Mouse (Mus musculus) neural tube, embryonic 12.5 days (tissue): Measurements from ENCODE around the gene Ccl4. TPM values are rescaled to one million over a fixed set of nuclear protein-coding genes. Genes with fewer than 3 reads are reported as not detected.

ENCODE experiments used
- ATAC-seq: fragments of 200-750 bp; cut with Nextera tagmentation; 2 replicates; pipeline ENCODE4 v1.8.0; 2017; ENCODE audit warnings: low read depth, mild to moderate bottlenecking, moderate TSS enrichment, moderate library complexity; ENCODE audit not compliant: low FRiP score
- H3K27ac ChIP-seq: fragments of 300-500 bp; sonication (generic); 2 replicates; pipeline ENCODE4 v1.5.1; 2016
- H3K27me3 ChIP-seq: fragments of 300-500 bp; sonication (generic); replicated peaks from 2 replicates; pipeline ENCODE4 v1.6.1; 2016; ENCODE audit warnings: mild to moderate bottlenecking
- H3K36me3 ChIP-seq: fragments of 300-500 bp; sonication (generic); 2 replicates; pipeline ENCODE4 v1.6.1; 2016; ENCODE audit warnings: mild to moderate bottlenecking
- H3K4me1 ChIP-seq: fragments of 300-500 bp; sonication (generic); 2 replicates; pipeline ENCODE4 v1.6.1; 2016
- H3K4me2 ChIP-seq: fragments of 300-500 bp; sonication (generic); replicated peaks from 2 replicates; pipeline ENCODE4 v1.6.1; 2016; ENCODE audit warnings: mild to moderate bottlenecking
- H3K4me3 ChIP-seq: fragments of 300-500 bp; sonication (generic); 2 replicates; pipeline ENCODE4 v1.5.1; 2016
- H3K9ac ChIP-seq: fragments of 300-500 bp; sonication (generic); 2 replicates; pipeline ENCODE4 v1.6.1; 2016; ENCODE audit warnings: mild to moderate bottlenecking
- H3K9me3 ChIP-seq: fragments of 300-500 bp; sonication (generic); 2 replicates; pipeline ENCODE4 v1.6.1; 2016; ENCODE audit warnings: mild to moderate bottlenecking
- WGBS: fragments of 180-500 bp; shearing (Covaris S2); methylation state at CpG from one replicate; pipeline ENCODE4 v1.1.7; 2016; 5-methylcytosine and 5-hydroxymethylcytosine counted together
- polyA plus RNA-seq: library from polyadenylated mRNA; unstranded; fragments of >200 nt; fragmentation: Nextera tagmentation; extraction: Ambion mirVana; gene quantifications from 2 replicates; pipeline ENCODE4 v1.2.1, GENCODE M21; 2016

The Ccl4 gene
- polyA plus RNA-seq, 1 experiment from 2014 or later: 0.42 TPM

GRCm38 (mm10) chr11:83692008-83692407 lies 29.6 kb downstream of the Ccl4 start:
- no peaks in the 10 kb centered on the region for H3K36me3 ChIP-seq
- no peaks in the 10 kb centered on the region for H3K27me3 ChIP-seq
- H3K9ac ChIP-seq: no peak overlapping the region
- no peak overlapping the region for H3K4me2 ChIP-seq
- H3K4me1 ChIP-seq: no peaks in the 10 kb centered on the region
- no peak for ATAC-seq
- no peaks in the 10 kb centered on the region for H3K9me3 ChIP-seq
- H3K27ac ChIP-seq: no peak overlapping the region
- 53% methylated on average over 1 of the region's 1 CpGs for WGBS
- H3K4me3 ChIP-seq: no peak overlapping the region

GRCm38 (mm10) chr11:83703705-83704104 lies 41.3 kb downstream of the Ccl4 start, which contains the start of gene Wfdc17:
Gene Wfdc17 (plus strand): TSS chr11:83703991.
- no peaks in the 10 kb centered on the region for H3K36me3 ChIP-seq
- no peak for ATAC-seq
- WGBS: 15% methylated on average over 1 of the region's 1 CpGs
- H3K9me3 ChIP-seq: no peaks in the 10 kb centered on the region
- H3K27ac ChIP-seq: no peak within 1 kb of the TSS
- no peak within 1 kb of the TSS for H3K4me2 ChIP-seq
- no peaks in the 10 kb centered on the region for H3K4me1 ChIP-seq
- H3K4me3 ChIP-seq: no peak within 1 kb of the TSS
- no peaks in the 10 kb centered on the region for H3K27me3 ChIP-seq
- no peak within 1 kb of the TSS for H3K9ac ChIP-seq

GRCm38 (mm10) chr11:83708715-83709114 lies 46.3 kb downstream of the Ccl4 start, which contains the start of gene Wfdc18:
Gene Wfdc18 (plus strand): TSS chr11:83709015.
- Histone ChIP-seq H3K4me3 (no peak within 1 kb of the TSS), H3K27ac (no peak within 1 kb of the TSS), H3K4me2 (no peak within 1 kb of the TSS), H3K27me3 (no peaks in the 10 kb centered on the region), H3K36me3 (no peaks in the 10 kb centered on the region), H3K4me1 (no peaks in the 10 kb centered on the region), H3K9me3 (no peaks in the 10 kb centered on the region), H3K9ac (no peak within 1 kb of the TSS)
- WGBS: 69% methylated on average over 4 of the region's 4 CpGs
- ATAC-seq: no peak

GRCm38 (mm10) chr11:83709683-83710082 lies 47.3 kb downstream of the Ccl4 start:
- Histone ChIP-seq H3K4me2 (no peak overlapping the region), H3K36me3 (no peaks in the 10 kb centered on the region), H3K27me3 (no peaks in the 10 kb centered on the region), H3K27ac (no peak overlapping the region), H3K4me3 (no peak overlapping the region), H3K9me3 (no peaks in the 10 kb centered on the region), H3K4me1 (no peaks in the 10 kb centered on the region), H3K9ac (no peak overlapping the region)
- ATAC-seq: no peak
- 92% methylated on average over 5 of the region's 5 CpGs for WGBS

- H3K4me3 ChIP-seq: no peak overlapping the region
- no peaks in the 10 kb centered on the region for H3K4me1 ChIP-seq
- H3K9me3 ChIP-seq: no peaks in the 10 kb centered on the region
- no peaks in the 10 kb centered on the region for H3K27me3 ChIP-seq
- no peak for ATAC-seq
- no peaks in the 10 kb centered on the region for H3K36me3 ChIP-seq
- no peak overlapping the region for H3K4me2 ChIP-seq
- WGBS: 88% methylated on average over 1 of the region's 1 CpGs
- H3K27ac ChIP-seq: no peak overlapping the region
- H3K9ac ChIP-seq: no peak overlapping the region
Observed at GRCm38 (mm10) chr11:83712671-83713070, 50.3 kb downstream of the Ccl4 start.

GRCm38 (mm10) chr11:83713925-83714324 lies 51.5 kb downstream of the Ccl4 start:
- Histone ChIP-seq H3K4me2 (no peak overlapping the region), H3K27ac (no peak overlapping the region), H3K36me3 (no peaks in the 10 kb centered on the region), H3K4me1 (no peaks in the 10 kb centered on the region), H3K27me3 (no peaks in the 10 kb centered on the region), H3K4me3 (no peak overlapping the region), H3K9me3 (no peaks in the 10 kb centered on the region), H3K9ac (no peak overlapping the region)
- WGBS: 84% methylated on average over 2 of the region's 2 CpGs
- ATAC-seq: no peak

Other genes starting within 250 kb of the Ccl4 start
- 0.20 TPM in 1 of 2 replicates, not detected in the other for gene Gas2l2, start 233.1 kb upstream of the Ccl4 start, polyA plus RNA-seq
- 0.38 and 0.76 TPM in 2 replicates for gene 1700020L24Rik, start 224.9 kb upstream of the Ccl4 start, polyA plus RNA-seq
- 2.4 and 2.7 TPM in 2 replicates for gene Mmp28, start 199.5 kb upstream of the Ccl4 start, polyA plus RNA-seq
- 9.9 and 13.6 TPM in 2 replicates for gene Taf15, start 189.5 kb upstream of the Ccl4 start, polyA plus RNA-seq
- gene Heatr9, start 140.4 kb upstream of the Ccl4 start, polyA plus RNA-seq: not detected in 2 replicates
- not detected in 2 replicates for gene Ccl5, start 132.1 kb upstream of the Ccl4 start, polyA plus RNA-seq
- 1.1 and 2.1 TPM in 2 replicates for gene Ccl9, start 83.9 kb upstream of the Ccl4 start, polyA plus RNA-seq
- 1.4 and 2.0 TPM in 2 replicates for gene Ccl6, start 69.5 kb upstream of the Ccl4 start, polyA plus RNA-seq
- not detected in 2 replicates for gene Rpl9-ps1, start 17.0 kb upstream of the Ccl4 start, polyA plus RNA-seq
- gene Ccl3, start 13.2 kb upstream of the Ccl4 start, polyA plus RNA-seq: 1.5 and 1.7 TPM in 2 replicates
- gene Wfdc17, start 41.4 kb downstream of the Ccl4 start, polyA plus RNA-seq: 0.55 TPM in 1 of 2 replicates, not detected in the other
- not detected in 2 replicates for gene Wfdc18, start 46.4 kb downstream of the Ccl4 start, polyA plus RNA-seq
- gene Wfdc21, start 84.4 kb downstream of the Ccl4 start, polyA plus RNA-seq: not detected in 2 replicates
- gene Heatr6, start 91.1 kb downstream of the Ccl4 start, polyA plus RNA-seq: 33.2 and 34.4 TPM in 2 replicates
- 0.19 and 0.20 TPM in 2 replicates for gene Hnf1b, start 187.5 kb downstream of the Ccl4 start, polyA plus RNA-seq